Mouse (Mus musculus): ENCODE measurements around the gene Wfdc18. TPM values are rescaled to one million over a fixed set of nuclear protein-coding genes. Genes with fewer than 3 reads are reported as not detected.
A peak's percentile ranks its signal among the peaks of the same experiment; 100 is the strongest.

Wfdc18 gene
- total and polyA plus RNA-seq, 3 experiments, result not detected

- TF ChIP-seq HCFC1 (IDR thresholded peaks at IDR 0.05; ENCODE audit: low read depth, low read length), result peak; percentile 91
- TF ChIP-seq TCF12 (IDR thresholded peaks at IDR 0.05; ENCODE audit: low read depth, low read length), result peak; percentile 95
- TF ChIP-seq JUN (IDR thresholded peaks at IDR 0.05; ENCODE audit: insufficient read depth, low read depth, low read length), result no peak
- TF ChIP-seq TBP (conservative IDR thresholded peaks at IDR 0.05; ENCODE audit: low read depth, low read length), result peak; percentile 92
- TF ChIP-seq CHD1 (IDR thresholded peaks at IDR 0.05; ENCODE audit: low read depth, low read length), result no peak
- no peak for TF ChIP-seq E2F4 (IDR thresholded peaks at IDR 0.05; ENCODE audit: insufficient replicate concordance, low read depth, low read length)
- peak; percentile 81 for TF ChIP-seq MAX (IDR thresholded peaks at IDR 0.05; ENCODE audit: low read length)
- peak; percentile 93 for TF ChIP-seq ELF1 (IDR thresholded peaks at IDR 0.05; ENCODE audit: low read depth, low read length)
- TF ChIP-seq UBTF (IDR thresholded peaks at IDR 0.05; ENCODE audit: low read depth, low read length), result peak; percentile 86; the same call in 1 of the 2 replicates
- no peak for TF ChIP-seq SMC3 (IDR thresholded peaks at IDR 0.05; ENCODE audit: low read depth, low read length)
- no peak for TF ChIP-seq ETS1 (conservative IDR thresholded peaks at IDR 0.05; ENCODE audit: low read depth, low read length)
- TF ChIP-seq MEF2A (IDR thresholded peaks at IDR 0.05; ENCODE audit: borderline replicate concordance, low read depth, low read length), result peak; percentile 56; the same call in 1 of the 2 replicates
- no peak for TF ChIP-seq CTCF (conservative IDR thresholded peaks at IDR 0.05 in 1 of 2, IDR thresholded peaks at IDR 0.05 in 1 of 2; ENCODE audit: low read depth in 2 of 2, low read length in 2 of 2)
- TF ChIP-seq EP300 (IDR thresholded peaks at IDR 0.05; ENCODE audit: low read length), result no peak
- TF ChIP-seq RAD21 (IDR thresholded peaks at IDR 0.05; ENCODE audit: low read depth, low read length), result no peak
- TF ChIP-seq ZKSCAN1 (IDR thresholded peaks at IDR 0.05; ENCODE audit: borderline replicate concordance, low read depth, low read length), result no peak
Observed at GRCm38 (mm10) chr11:83753581-83754181, 44.9 kb downstream of the Wfdc18 start, which contains the start of gene Heatr6 (continued).

- dilution Hi-C loops (cut with MboI; ENCODE audit: extremely low pct_ligation_motif_present, extremely low pct_unique_long_range_greater_than_20kb, low sequenced_read_pairs), result no loop called here
- H3K9me3 ChIP-seq (replicated peaks; ENCODE audit: low read length), result no peaks in the 10 kb centered on the region
- peaks cover 0 to 36% of the 10 kb centered on the region in 2 experiments; a peak in 3 of 4 replicates for H3K4me1 ChIP-seq (ENCODE audit: control insufficient read depth in 1 of 2, insufficient read depth in 2 of 2)
- peak overlapping the region; percentile 98 for H3K4me2 ChIP-seq (ENCODE audit: insufficient read depth, low read depth, poor library complexity, severe bottlenecking)
- peak overlapping the region; percentile 79 to 94 (median 81) for H3K4me3 ChIP-seq (replicated peaks in 1 of 3; ENCODE audit: low read depth in 2 of 3, low read length in 2 of 3, poor library complexity in 1 of 3)
- peak overlapping the region; percentile 89 for H3K9ac ChIP-seq (ENCODE audit: insufficient read depth, low read depth)
- no peak for TF ChIP-seq TBP (conservative IDR thresholded peaks at IDR 0.05; ENCODE audit: low read depth, low read length)
- TF ChIP-seq ZC3H11A (IDR thresholded peaks at IDR 0.05; ENCODE audit: low read depth, low read length), result no peak
- no peak for TF ChIP-seq MXI1 (IDR thresholded peaks at IDR 0.05; ENCODE audit: low read depth, low read length)
- no peak for TF ChIP-seq ELF1 (IDR thresholded peaks at IDR 0.05; ENCODE audit: low read depth, low read length)
- TF ChIP-seq EP300 (IDR thresholded peaks at IDR 0.05; ENCODE audit: low read length), result no peak
- no peak for DNase-seq (ENCODE audit: extremely low read depth)
- H3K27ac ChIP-seq (ENCODE audit: insufficient read depth, low read depth), result peak overlapping the region; percentile 79; the same call in 1 of the 2 replicates
- H3K27me3 ChIP-seq (replicated peaks), result no peaks in the 10 kb centered on the region
- in situ Hi-C loops (cut with MboI; ENCODE audit: low pct_ligation_motif_present, low pct_unique_long_range_greater_than_20kb, low sequenced_read_pairs), result no loop called here
- H3K36me3 ChIP-seq (replicated peaks in 1 of 2; ENCODE audit: control insufficient read depth in 1 of 2, insufficient read depth in 1 of 2, low read length in 1 of 2), result peaks cover 28 to 42% of the 10 kb centered on the region in 2 experiments
- peaks cover 13% of the 10 kb centered on the region for H3K79me2 ChIP-seq (replicated peaks; ENCODE audit: control insufficient read depth, extremely low read depth, insufficient read depth, poor library complexity, severe bottlenecking)
Observed at GRCm38 (mm10) chr11:83754227-83754626, 45.4 kb downstream of the Wfdc18 start.

Other genes with a start within 250 kb of the Wfdc18 start
- 0.04 and 0.17 TPM in 2 replicates for gene Mmp28, start 245.9 kb upstream of the Wfdc18 start, total RNA-seq (2012; rRNA removed)
- gene Mmp28, start 245.9 kb upstream of the Wfdc18 start, total RNA-seq (2014; rRNA removed), result not detected in 2 replicates
- not detected in 2 replicates for gene Mmp28, start 245.9 kb upstream of the Wfdc18 start, polyA plus RNA-seq (2012; ENCODE audit: insufficient read length, low read depth)
- gene Taf15, start 235.9 kb upstream of the Wfdc18 start, total RNA-seq (2012; rRNA removed), result 60.4 and 69.8 TPM in 2 replicates
- 38.8 and 39.5 TPM in 2 replicates for gene Taf15, start 235.9 kb upstream of the Wfdc18 start, total RNA-seq (2014; rRNA removed)
- 367 and 488 TPM in 2 replicates for gene Taf15, start 235.9 kb upstream of the Wfdc18 start, polyA plus RNA-seq (2012; ENCODE audit: insufficient read length, low read depth)
- not detected in 2 replicates for gene Heatr9, start 186.8 kb upstream of the Wfdc18 start, total RNA-seq (2012; rRNA removed)
- gene Heatr9, start 186.8 kb upstream of the Wfdc18 start, total RNA-seq (2014; rRNA removed), result not detected in 2 replicates
- gene Heatr9, start 186.8 kb upstream of the Wfdc18 start, polyA plus RNA-seq (2012; ENCODE audit: insufficient read length, low read depth), result not detected in 2 replicates
- gene Ccl5, start 178.5 kb upstream of the Wfdc18 start, total RNA-seq (2012; rRNA removed), result 0.68 TPM in 1 of 2 replicates, not detected in the other
- gene Ccl5, start 178.5 kb upstream of the Wfdc18 start, total RNA-seq (2014; rRNA removed), result 0.60 TPM in 1 of 2 replicates, not detected in the other
- gene Ccl5, start 178.5 kb upstream of the Wfdc18 start, polyA plus RNA-seq (2012; ENCODE audit: insufficient read length, low read depth), result 1.3 and 1.9 TPM in 2 replicates
- gene Ccl9, start 130.4 kb upstream of the Wfdc18 start, total RNA-seq (2012; rRNA removed), result 0.42 TPM in 1 of 2 replicates, not detected in the other
- gene Ccl9, start 130.4 kb upstream of the Wfdc18 start, total RNA-seq (2014; rRNA removed), result 0.63 and 0.67 TPM in 2 replicates
- gene Ccl9, start 130.4 kb upstream of the Wfdc18 start, polyA plus RNA-seq (2012; ENCODE audit: insufficient read length, low read depth), result 0.64 and 0.81 TPM in 2 replicates
- gene Ccl6, start 115.9 kb upstream of the Wfdc18 start, total RNA-seq (2012; rRNA removed), result 0.13 and 0.30 TPM in 2 replicates
- gene Ccl6, start 115.9 kb upstream of the Wfdc18 start, total RNA-seq (2014; rRNA removed), result 1.2 and 1.8 TPM in 2 replicates
- gene Ccl6, start 115.9 kb upstream of the Wfdc18 start, polyA plus RNA-seq (2012; ENCODE audit: insufficient read length, low read depth), result 0.93 and 1.3 TPM in 2 replicates
- not detected in 2 replicates for gene Rpl9-ps1, start 63.4 kb upstream of the Wfdc18 start, total RNA-seq (2012; rRNA removed)
- not detected in 2 replicates for gene Rpl9-ps1, start 63.4 kb upstream of the Wfdc18 start, total RNA-seq (2014; rRNA removed)
- not detected in 2 replicates for gene Rpl9-ps1, start 63.4 kb upstream of the Wfdc18 start, polyA plus RNA-seq (2012; ENCODE audit: insufficient read length, low read depth)
- 3.2 and 5.0 TPM in 2 replicates for gene Ccl3, start 59.7 kb upstream of the Wfdc18 start, total RNA-seq (2012; rRNA removed)
- gene Ccl3, start 59.7 kb upstream of the Wfdc18 start, total RNA-seq (2014; rRNA removed), result 6.7 and 10.6 TPM in 2 replicates
- 15.6 and 18.4 TPM in 2 replicates for gene Ccl3, start 59.7 kb upstream of the Wfdc18 start, polyA plus RNA-seq (2012; ENCODE audit: insufficient read length, low read depth)
- 6.9 and 7.2 TPM in 2 replicates for gene Ccl4, start 46.4 kb upstream of the Wfdc18 start, total RNA-seq (2012; rRNA removed)
- gene Ccl4, start 46.4 kb upstream of the Wfdc18 start, total RNA-seq (2014; rRNA removed), result 7.6 and 12.7 TPM in 2 replicates
- gene Ccl4, start 46.4 kb upstream of the Wfdc18 start, polyA plus RNA-seq (2012; ENCODE audit: insufficient read length, low read depth), result 24.2 and 26.1 TPM in 2 replicates
- gene Wfdc17, start 5.0 kb upstream of the Wfdc18 start, total RNA-seq (2012; rRNA removed), result not detected in 2 replicates
- not detected in 2 replicates for gene Wfdc17, start 5.0 kb upstream of the Wfdc18 start, total RNA-seq (2014; rRNA removed)
- gene Wfdc17, start 5.0 kb upstream of the Wfdc18 start, polyA plus RNA-seq (2012; ENCODE audit: insufficient read length, low read depth), result not detected in 2 replicates
- 1.6 and 3.3 TPM in 2 replicates for gene Wfdc21, start 37.9 kb downstream of the Wfdc18 start, total RNA-seq (2012; rRNA removed)
- 8.3 and 14.7 TPM in 2 replicates for gene Wfdc21, start 37.9 kb downstream of the Wfdc18 start, total RNA-seq (2014; rRNA removed)
- 2.6 and 3.4 TPM in 2 replicates for gene Wfdc21, start 37.9 kb downstream of the Wfdc18 start, polyA plus RNA-seq (2012; ENCODE audit: insufficient read length, low read depth)
- gene Heatr6, start 44.7 kb downstream of the Wfdc18 start, total RNA-seq (2012; rRNA removed), result 17.6 and 18.3 TPM in 2 replicates
- gene Heatr6, start 44.7 kb downstream of the Wfdc18 start, total RNA-seq (2014; rRNA removed), result 14.9 and 17.4 TPM in 2 replicates
- gene Heatr6, start 44.7 kb downstream of the Wfdc18 start, polyA plus RNA-seq (2012; ENCODE audit: insufficient read length, low read depth), result 21.0 and 24.4 TPM in 2 replicates
- gene Hnf1b, start 141.0 kb downstream of the Wfdc18 start, total RNA-seq (2012; rRNA removed), result 0.25 and 0.42 TPM in 2 replicates
- gene Hnf1b, start 141.0 kb downstream of the Wfdc18 start, total RNA-seq (2014; rRNA removed), result 0.11 TPM in 1 of 2 replicates, not detected in the other
- gene Hnf1b, start 141.0 kb downstream of the Wfdc18 start, polyA plus RNA-seq (2012; ENCODE audit: insufficient read length, low read depth), result 3.0 and 3.2 TPM in 2 replicates
- gene Ddx52, start 233.0 kb downstream of the Wfdc18 start, total RNA-seq (2012; rRNA removed), result 54.2 and 64.5 TPM in 2 replicates
- gene Ddx52, start 233.0 kb downstream of the Wfdc18 start, total RNA-seq (2014; rRNA removed), result 104 and 132 TPM in 2 replicates
- 93.7 and 102 TPM in 2 replicates for gene Ddx52, start 233.0 kb downstream of the Wfdc18 start, polyA plus RNA-seq (2012; ENCODE audit: insufficient read length, low read depth)

All from CH12.LX (cell line).